Mouse (Mus musculus) neural tube, embryonic 15.5 days (tissue): ENCODE data around the gene Gm38655. TPM values are rescaled to one million over a fixed set of nuclear protein-coding genes. Genes with fewer than 3 reads are reported as not detected.

Source experiments
- ATAC-seq: fragments of 200-750 bp; cut with Nextera tagmentation; 2 replicates; pipeline ENCODE4 v1.8.0; 2017; ENCODE audit warnings: mild to moderate bottlenecking, moderate TSS enrichment, moderate library complexity; ENCODE audit not compliant: low FRiP score
- H3K27ac ChIP-seq: fragments of 300-500 bp; sonication (generic); replicated peaks from 2 replicates; pipeline ENCODE4 v1.5.1; 2015; ENCODE audit warnings: mild to moderate bottlenecking, inconsistent platforms
- H3K27me3 ChIP-seq: fragments of 300-500 bp; sonication (generic); replicated peaks from 2 replicates; pipeline ENCODE4 v1.6.1; 2015; ENCODE audit warnings: inconsistent platforms
- H3K36me3 ChIP-seq: fragments of 300-500 bp; sonication (generic); 2 replicates; pipeline ENCODE4 v1.6.1; 2015; ENCODE audit warnings: inconsistent platforms
- H3K4me1 ChIP-seq: fragments of 300-500 bp; sonication (generic); 2 replicates; pipeline ENCODE4 v1.6.1; 2015; ENCODE audit warnings: inconsistent platforms
- H3K4me2 ChIP-seq: fragments of 300-500 bp; sonication (generic); 2 replicates; pipeline ENCODE4 v1.6.1; 2015; ENCODE audit warnings: inconsistent platforms, mild to moderate bottlenecking, moderate library complexity
- H3K4me3 ChIP-seq: fragments of 300-500 bp; sonication (generic); replicated peaks from 2 replicates; pipeline ENCODE4 v1.5.1; 2015; ENCODE audit warnings: mild to moderate bottlenecking, inconsistent platforms
- H3K9ac ChIP-seq: fragments of 300-500 bp; sonication (generic); replicated peaks from 2 replicates; pipeline ENCODE4 v1.6.1; 2015; ENCODE audit warnings: mild to moderate bottlenecking, inconsistent platforms
- H3K9me3 ChIP-seq: fragments of 300-500 bp; sonication (generic); replicated peaks from 2 replicates; pipeline ENCODE4 v1.6.1; 2016; ENCODE audit warnings: inconsistent platforms
- WGBS: fragments of 180-500 bp; shearing (Covaris S2); methylation state at CpG from one replicate; pipeline ENCODE4 v1.1.7; 2015; ENCODE audit warnings: mixed read lengths; 5-methylcytosine and 5-hydroxymethylcytosine counted together
- polyA plus RNA-seq: library from polyadenylated mRNA; unstranded; fragments of >200 nt; fragmentation: Nextera tagmentation; extraction: Ambion mirVana; gene quantifications from 2 replicates; pipeline ENCODE4 v1.2.1, GENCODE M21; 2015

Gm38655 gene
- polyA plus RNA-seq, 1 experiment from 2014 or later: not detected

DNA sequence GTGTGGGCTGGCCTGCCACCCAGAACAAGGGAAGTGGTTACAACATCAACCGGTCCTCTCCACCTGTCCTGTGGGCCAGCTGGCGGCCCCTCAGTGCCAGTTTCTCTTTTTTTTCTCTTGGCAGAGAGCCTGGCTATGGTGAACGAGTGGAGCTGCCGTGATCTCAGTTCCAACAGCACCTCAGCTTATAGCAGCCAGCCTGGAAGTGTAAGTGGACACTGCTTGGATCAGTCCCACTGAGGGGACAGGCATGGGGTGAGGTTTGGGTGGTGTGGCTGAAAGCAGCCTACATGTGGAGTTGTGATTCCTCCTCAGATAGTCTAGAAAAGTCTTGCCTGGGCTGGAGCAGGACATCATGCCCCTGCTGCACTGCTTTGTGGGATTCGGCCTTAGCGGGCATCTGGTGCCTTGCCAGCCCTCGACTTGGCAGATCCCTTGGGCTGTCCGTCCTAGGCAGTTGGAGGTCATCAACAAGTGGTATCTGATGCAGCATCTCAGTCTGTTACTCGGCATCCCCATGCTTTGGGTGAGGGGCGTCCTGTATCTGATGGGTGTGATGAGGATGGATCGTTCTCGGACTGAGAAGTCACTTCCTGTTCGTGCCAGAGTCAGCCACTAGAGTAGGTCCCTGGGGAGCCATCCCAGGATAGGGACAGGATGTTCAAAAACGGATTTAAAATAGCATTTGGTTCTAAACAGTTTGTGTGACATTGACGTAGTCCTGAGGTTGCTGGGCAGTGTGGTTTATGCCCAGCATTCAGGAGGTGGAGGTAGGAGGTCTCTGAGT, 35.6 kb upstream of the Gm38655 start:
- Histone ChIP-seq H3K4me2 (no peak overlapping the region), H3K9me3 (no peaks in the 10 kb centered on the region), H3K4me1 (no peaks in the 10 kb centered on the region), H3K4me3 (no peak overlapping the region), H3K36me3 (peaks cover 87% of the 10 kb centered on the region), H3K9ac (no peak overlapping the region), H3K27ac (no peak overlapping the region), H3K27me3 (no peaks in the 10 kb centered on the region)
- 87% methylated on average over 15 of the region's 15 CpGs for WGBS
- no peak for ATAC-seq

DNA sequence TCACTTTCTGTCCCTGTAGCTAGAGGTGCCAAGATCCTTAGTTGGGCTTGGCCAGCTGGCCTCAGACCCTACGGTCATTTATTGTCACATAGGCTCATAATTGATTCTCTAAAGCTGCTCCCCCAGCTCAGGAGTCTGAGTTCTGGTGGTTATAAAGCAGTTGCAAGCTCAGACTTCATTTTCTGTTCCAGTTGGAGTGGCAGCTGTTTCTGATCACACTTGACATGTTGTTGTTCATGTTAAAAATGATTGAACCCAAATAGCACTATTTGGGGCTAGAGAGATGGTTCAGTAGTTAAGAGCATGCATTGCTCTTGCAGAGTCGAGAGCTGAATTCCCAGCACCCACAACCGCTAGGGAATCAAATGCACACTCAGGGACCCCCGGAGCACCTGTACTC, 34.7 kb upstream of the Gm38655 start:
- 91% methylated on average over 4 of the region's 4 CpGs for WGBS
- Histone ChIP-seq H3K9ac (no peak overlapping the region), H3K36me3 (peaks cover 87% of the 10 kb centered on the region)

GRCm38 (mm10) chr17:25202401-25202800, 27.1 kb upstream of the Gm38655 start:
- Histone ChIP-seq H3K9ac (no peak overlapping the region), H3K27ac (no peak overlapping the region), H3K4me2 (no peak overlapping the region), H3K27me3 (no peaks in the 10 kb centered on the region), H3K9me3 (no peaks in the 10 kb centered on the region), H3K36me3 (peaks cover 77% of the 10 kb centered on the region), H3K4me1 (no peaks in the 10 kb centered on the region), H3K4me3 (no peak overlapping the region)
- no peak for ATAC-seq
- WGBS: 96% methylated on average over 4 of the region's 4 CpGs

More for the DNA sequence above, 34.7 kb upstream of the Gm38655 start:
- Histone ChIP-seq H3K9me3 (no peaks in the 10 kb centered on the region), H3K4me3 (no peak overlapping the region), H3K27me3 (no peaks in the 10 kb centered on the region), H3K4me1 (no peaks in the 10 kb centered on the region), H3K27ac (no peak overlapping the region), H3K4me2 (no peak overlapping the region)
- ATAC-seq: no peak

- Histone ChIP-seq H3K9me3 (no peaks in the 10 kb centered on the region), H3K36me3 (peaks cover 3% of the 10 kb centered on the region; the same call in 1 of the 2 replicates), H3K27me3 (no peaks in the 10 kb centered on the region), H3K9ac (peak overlapping the region; percentile 92), H3K4me2 (peak overlapping the region; percentile 94), H3K4me1 (peaks cover 41% of the 10 kb centered on the region), H3K27ac (no peak overlapping the region), H3K4me3 (peak overlapping the region; percentile 96)
- no peak for ATAC-seq
- WGBS: 4% methylated on average over 14 of the region's 16 CpGs
Measured at GRCm38 (mm10) chr17:25189091-25189490, 13.8 kb upstream of the Gm38655 start.

DNA sequence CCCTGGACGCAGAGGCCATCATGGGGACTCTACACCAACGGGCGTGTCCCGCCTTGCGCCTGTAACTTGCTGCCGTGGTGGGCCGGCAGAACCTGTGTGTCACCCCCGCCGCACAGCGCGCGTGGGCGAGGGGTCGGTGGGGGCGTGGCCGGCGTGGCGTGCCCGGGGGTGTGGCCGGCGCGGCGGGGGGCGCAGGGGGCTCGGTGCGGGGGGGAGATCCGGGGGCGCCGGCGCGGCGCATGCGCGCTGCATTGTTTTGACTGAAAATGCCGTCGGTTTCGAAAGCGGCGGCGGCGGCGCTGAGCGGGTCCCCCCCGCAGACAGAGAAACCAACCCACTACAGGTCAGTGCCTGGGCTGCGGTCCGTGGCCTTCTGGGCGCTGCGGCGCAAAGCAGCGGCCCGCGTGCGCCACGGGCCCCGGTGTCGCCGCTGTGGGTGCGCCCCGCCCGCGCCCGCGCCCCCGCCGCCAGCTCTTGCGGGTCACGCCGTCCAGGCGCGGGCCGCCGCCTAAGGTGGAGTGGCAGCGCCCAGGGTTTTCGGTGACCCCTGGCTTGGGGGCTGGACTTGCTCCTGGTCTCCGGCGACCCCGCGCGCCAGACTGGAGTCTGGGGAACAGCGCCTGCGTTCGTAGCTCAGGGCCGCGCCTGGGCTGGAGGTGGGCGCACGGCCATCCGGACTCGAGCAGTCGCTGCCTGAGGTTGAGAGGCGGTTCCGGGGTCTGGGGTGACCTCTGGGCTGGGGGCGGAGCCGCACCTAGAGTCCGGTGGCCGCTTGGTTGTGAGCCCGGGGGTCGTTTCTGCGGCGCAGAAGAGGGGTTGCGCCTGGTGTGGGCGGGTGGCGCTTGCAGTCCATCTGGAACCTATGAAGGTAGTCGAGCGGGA, 13.1 kb upstream of the Gm38655 start, which contains the start of gene Unkl:
Gene Unkl (plus strand): TSS at position 248 of the 882 bp plus-strand sequence.
- peaks cover 3% of the 10 kb centered on the region; the same call in 1 of the 2 replicates for H3K36me3 ChIP-seq
- H3K9me3 ChIP-seq: no peaks in the 10 kb centered on the region
- peak; percentile 49; the same call in 1 of the 2 replicates for ATAC-seq
- peak within 1 kb of the TSS; percentile 94 for H3K4me2 ChIP-seq
- WGBS: under 1% methylated on average over 93 of the region's 104 CpGs
- H3K4me3 ChIP-seq: peak within 1 kb of the TSS; percentile 96
- peak within 1 kb of the TSS; percentile 92 for H3K9ac ChIP-seq
- no peaks in the 10 kb centered on the region for H3K27me3 ChIP-seq
- peaks cover 46% of the 10 kb centered on the region for H3K4me1 ChIP-seq
- peak within 1 kb of the TSS; percentile 80 for H3K27ac ChIP-seq

DNA sequence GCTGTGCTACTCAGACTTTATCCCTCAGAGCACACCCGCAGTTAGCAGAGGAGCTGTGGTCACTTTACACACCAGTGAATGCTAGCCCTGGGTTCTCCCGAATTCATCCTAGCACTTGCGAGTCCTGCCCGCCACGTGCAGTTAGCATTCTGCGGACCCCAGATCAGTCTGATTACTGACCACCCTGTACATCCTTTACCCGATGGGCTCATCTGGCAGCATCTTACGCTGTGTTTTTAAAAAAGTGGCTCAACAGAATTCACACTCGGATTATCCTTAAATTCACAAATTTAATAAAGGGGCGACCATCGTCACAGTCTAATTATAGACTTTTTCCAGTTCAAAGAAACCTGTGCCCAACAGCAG, 12.5 kb upstream of the Gm38655 start:
- no peaks in the 10 kb centered on the region for H3K27me3 ChIP-seq
- no peaks in the 10 kb centered on the region for H3K9me3 ChIP-seq
- H3K27ac ChIP-seq: peak overlapping the region; percentile 80
- H3K4me1 ChIP-seq: peaks cover 49% of the 10 kb centered on the region
- peak overlapping the region; percentile 94 for H3K4me2 ChIP-seq
- H3K4me3 ChIP-seq: peak overlapping the region; percentile 96
- WGBS: 8% methylated on average over 11 of the region's 11 CpGs
- H3K9ac ChIP-seq: peak overlapping the region; percentile 92
- ATAC-seq: no peak
- H3K36me3 ChIP-seq: peaks cover 3% of the 10 kb centered on the region; the same call in 1 of the 2 replicates

- H3K4me1 ChIP-seq: peaks cover 40% of the 10 kb centered on the region
- H3K4me2 ChIP-seq: peak overlapping the region; percentile 100
- ATAC-seq: peak; percentile 6; the same call in 1 of the 2 replicates
- H3K9me3 ChIP-seq: no peaks in the 10 kb centered on the region
- peak overlapping the region; percentile 63 for H3K4me3 ChIP-seq
- peak overlapping the region; percentile 96; the same call in 1 of the 2 replicates for H3K27ac ChIP-seq
- H3K27me3 ChIP-seq: peaks cover 11% of the 10 kb centered on the region; the same call in 1 of the 2 replicates
- H3K36me3 ChIP-seq: no peaks in the 10 kb centered on the region
- 8% methylated on average over 17 of the region's 17 CpGs for WGBS
- H3K9ac ChIP-seq: peak overlapping the region; percentile 73
Measured at GRCm38 (mm10) chr17:25184961-25185360, 9.7 kb upstream of the Gm38655 start.

GRCm38 (mm10) chr17:25184129-25184691, 8.9 kb upstream of the Gm38655 start, which contains the start of gene BC003965:
TSS of gene BC003965 (plus strand) at chr17:25184554.
- under 1% methylated on average over 50 of the region's 50 CpGs for WGBS

GRCm38 (mm10) chr17:25183232-25183631, 8.0 kb upstream of the Gm38655 start:
- H3K4me1 ChIP-seq: peaks cover 30% of the 10 kb centered on the region
- peak overlapping the region; percentile 63; the same call in 1 of the 2 replicates for H3K4me3 ChIP-seq
- peak overlapping the region; percentile 100 for H3K4me2 ChIP-seq
- ATAC-seq: no peak
- peak overlapping the region; percentile 71; the same call in 1 of the 2 replicates for H3K9ac ChIP-seq
- H3K27ac ChIP-seq: 0 out of 2 replicates have a peak overlapping the region, but pooled peaks have one; percentile 96
- no peaks in the 10 kb centered on the region for H3K36me3 ChIP-seq
- no peaks in the 10 kb centered on the region for H3K9me3 ChIP-seq
- H3K27me3 ChIP-seq: peaks cover 11% of the 10 kb centered on the region; the same call in 1 of the 2 replicates

More at GRCm38 (mm10) chr17:25184129-25184691, 8.9 kb upstream of the Gm38655 start, which contains the start of gene BC003965:
- Histone ChIP-seq H3K27me3 (peaks cover 11% of the 10 kb centered on the region; the same call in 1 of the 2 replicates), H3K9me3 (no peaks in the 10 kb centered on the region), H3K4me3 (peak within 1 kb of the TSS; percentile 63), H3K27ac (peak within 1 kb of the TSS; percentile 96), H3K9ac (peak within 1 kb of the TSS; percentile 73), H3K4me2 (peak within 1 kb of the TSS; percentile 100), H3K4me1 (peaks cover 33% of the 10 kb centered on the region), H3K36me3 (no peaks in the 10 kb centered on the region)
- peak; percentile 86 for ATAC-seq

DNA sequence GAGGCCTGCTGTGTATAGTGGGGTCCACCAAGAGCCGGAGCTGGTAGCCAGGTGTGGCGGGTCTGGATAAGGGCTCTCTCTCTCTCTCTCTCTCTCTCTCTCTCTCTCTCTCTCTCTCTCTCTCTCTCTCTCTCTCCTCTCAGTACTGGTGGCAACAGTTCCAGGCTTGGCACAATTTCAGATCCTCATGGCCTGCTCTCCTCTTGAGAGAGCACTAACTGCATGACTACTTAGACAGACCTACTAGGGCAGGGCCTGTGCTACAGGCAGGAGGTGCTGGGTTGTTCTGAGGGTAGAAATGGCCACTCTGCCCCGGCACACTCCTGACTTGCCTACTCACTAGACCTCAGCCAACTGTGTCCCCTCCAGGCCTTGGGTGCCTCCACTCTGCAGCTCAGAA, 2.7 kb downstream of the Gm38655 start:
- H3K4me3 ChIP-seq: no peak overlapping the region
- H3K27ac ChIP-seq: no peak overlapping the region
- WGBS: 93% methylated on average over 3 of the region's 3 CpGs
- no peaks in the 10 kb centered on the region for H3K9me3 ChIP-seq
- no peaks in the 10 kb centered on the region for H3K4me1 ChIP-seq
- H3K27me3 ChIP-seq: no peaks in the 10 kb centered on the region
- no peak for ATAC-seq
- H3K4me2 ChIP-seq: no peak overlapping the region
- no peaks in the 10 kb centered on the region for H3K36me3 ChIP-seq
- no peak overlapping the region for H3K9ac ChIP-seq

- no peaks in the 10 kb centered on the region for H3K4me1 ChIP-seq
- no peaks in the 10 kb centered on the region for H3K27me3 ChIP-seq
- no peak for ATAC-seq
- no peaks in the 10 kb centered on the region for H3K36me3 ChIP-seq
- no peaks in the 10 kb centered on the region for H3K9me3 ChIP-seq
- WGBS: 89% methylated on average over 2 of the region's 2 CpGs
- no peak overlapping the region for H3K9ac ChIP-seq
- H3K4me3 ChIP-seq: no peak overlapping the region
- no peak overlapping the region for H3K27ac ChIP-seq
- H3K4me2 ChIP-seq: no peak overlapping the region
Measured at GRCm38 (mm10) chr17:25169706-25170105, 5.6 kb downstream of the Gm38655 start.
